Mouse (Mus musculus): ENCODE data around the gene Clpsl2. TPM values are rescaled to one million over a fixed set of nuclear protein-coding genes. Genes with fewer than 3 reads are reported as not detected.
"Not testable (repeated sequence)": the region's sequence is repeated elsewhere in the genome, so short reads cannot be mapped to it uniquely, and the experiment has no call there.

Clpsl2 gene
- polyA plus RNA-seq, 1 experiment from 2014 or later, result not detected

GRCm38 (mm10) chr17:28533327-28533726 lies 15.9 kb upstream of the Clpsl2 start:
- no peaks in the 10 kb centered on the region for H3K27me3 ChIP-seq (replicated peaks; ENCODE audit: control insufficient read depth, insufficient read depth, low read length)
- H3K4me3 ChIP-seq (ENCODE audit: low read depth, low read length), result no peak overlapping the region
- no peaks in the 10 kb centered on the region for H3K4me1 ChIP-seq (replicated peaks; ENCODE audit: control insufficient read depth, insufficient read depth, low read length)
- ATAC-seq (replicated peaks; ENCODE audit: low FRiP score, low TSS enrichment, low read depth) (no peak), DNase-seq (ENCODE audit: low spot score) (no peak)
- no peak overlapping the region for H3K9ac ChIP-seq (ENCODE audit: low read length)
- 0 out of 2 replicates have a peak, but pooled peaks cover 3% of the 10 kb centered on the region for H3K9me3 ChIP-seq (ENCODE audit: control insufficient read depth, low read length)
- H3K36me3 ChIP-seq (ENCODE audit: control insufficient read depth, insufficient read depth, low read length), result no peaks in the 10 kb centered on the region
- no peak overlapping the region for H3K27ac ChIP-seq (ENCODE audit: low read depth)
- WGBS, result 85% methylated on average over 13 of the region's 13 CpGs
- no peak overlapping the region for H3K4me2 ChIP-seq (ENCODE audit: low read length)

- 0 out of 2 replicates have a peak, but pooled peaks cover 5% of the 10 kb centered on the region for H3K9me3 ChIP-seq (ENCODE audit: control insufficient read depth, low read length)
- H3K9ac ChIP-seq (ENCODE audit: low read length), result no peak overlapping the region
- no peaks in the 10 kb centered on the region for H3K36me3 ChIP-seq (ENCODE audit: control insufficient read depth, insufficient read depth, low read length)
- ATAC-seq (replicated peaks; ENCODE audit: low FRiP score, low TSS enrichment, low read depth) (no peak), DNase-seq (ENCODE audit: low spot score) (no peak)
- no peaks in the 10 kb centered on the region for H3K4me1 ChIP-seq (replicated peaks; ENCODE audit: control insufficient read depth, insufficient read depth, low read length)
- no peak overlapping the region for H3K4me3 ChIP-seq (ENCODE audit: low read depth, low read length)
- H3K4me2 ChIP-seq (ENCODE audit: low read length), result no peak overlapping the region
- no peak overlapping the region for H3K27ac ChIP-seq (ENCODE audit: low read depth)
- WGBS, result 45% methylated on average over 12 of the region's 12 CpGs
- H3K27me3 ChIP-seq (replicated peaks; ENCODE audit: control insufficient read depth, insufficient read depth, low read length), result no peaks in the 10 kb centered on the region
These were observed 11.3 kb upstream of the Clpsl2 start for GRCm38 (mm10) chr17:28537881-28538280.

- H3K4me1 ChIP-seq (replicated peaks; ENCODE audit: control insufficient read depth, insufficient read depth, low read length), result no peaks in the 10 kb centered on the region
- H3K27me3 ChIP-seq (replicated peaks; ENCODE audit: control insufficient read depth, insufficient read depth, low read length), result no peaks in the 10 kb centered on the region
- 83% methylated on average over 1 of the region's 1 CpGs for WGBS
- no peak overlapping the region for H3K4me3 ChIP-seq (ENCODE audit: low read depth, low read length)
- DNase-seq (ENCODE audit: low spot score) (no peak), ATAC-seq (replicated peaks; ENCODE audit: low FRiP score, low TSS enrichment, low read depth) (no peak)
- no peak overlapping the region for H3K9ac ChIP-seq (ENCODE audit: low read length)
- no peak overlapping the region for H3K4me2 ChIP-seq (ENCODE audit: low read length)
- no peak overlapping the region for H3K27ac ChIP-seq (ENCODE audit: low read depth)
- no peaks in the 10 kb centered on the region for H3K36me3 ChIP-seq (ENCODE audit: control insufficient read depth, insufficient read depth, low read length)
- H3K9me3 ChIP-seq (ENCODE audit: control insufficient read depth, low read length), result no peaks in the 10 kb centered on the region
These were observed 2.3 kb upstream of the Clpsl2 start for GRCm38 (mm10) chr17:28546925-28547324.

- H3K4me3 ChIP-seq (ENCODE audit: low read depth, low read length), result no peak overlapping the region
- no peaks in the 10 kb centered on the region; the same call in 1 of the 2 replicates for H3K4me1 ChIP-seq (replicated peaks; ENCODE audit: control insufficient read depth, insufficient read depth, low read length)
- no peak overlapping the region for H3K27ac ChIP-seq (ENCODE audit: low read depth)
- DNase-seq (ENCODE audit: low spot score), result no peak
- ATAC-seq (replicated peaks; ENCODE audit: low FRiP score, low TSS enrichment, low read depth), result no peak
- no peaks in the 10 kb centered on the region for H3K36me3 ChIP-seq (ENCODE audit: control insufficient read depth, insufficient read depth, low read length)
- no peak overlapping the region for H3K9ac ChIP-seq (ENCODE audit: low read length)
- H3K27me3 ChIP-seq (replicated peaks; ENCODE audit: control insufficient read depth, insufficient read depth, low read length), result no peaks in the 10 kb centered on the region
- 63% methylated on average over 11 of the region's 11 CpGs for WGBS
- H3K4me2 ChIP-seq (ENCODE audit: low read length), result no peak overlapping the region
- H3K9me3 ChIP-seq (ENCODE audit: control insufficient read depth, low read length), result no peaks in the 10 kb centered on the region
These were observed 661 bp upstream of the Clpsl2 start for GRCm38 (mm10) chr17:28548550-28548949.

- Histone ChIP-seq H3K4me2 (ENCODE audit: low read length) (no peak overlapping the region), H3K27ac (ENCODE audit: low read depth) (no peak overlapping the region), H3K27me3 (replicated peaks; ENCODE audit: control insufficient read depth, insufficient read depth, low read length) (no peaks in the 10 kb centered on the region), H3K4me3 (ENCODE audit: low read depth, low read length) (no peak overlapping the region), H3K9me3 (ENCODE audit: control insufficient read depth, low read length) (no peaks in the 10 kb centered on the region), H3K4me1 (replicated peaks; ENCODE audit: control insufficient read depth, insufficient read depth, low read length) (peaks cover 6% of the 10 kb centered on the region; the same call in 1 of the 2 replicates), H3K9ac (ENCODE audit: low read length) (no peak overlapping the region), H3K36me3 (ENCODE audit: control insufficient read depth, insufficient read depth, low read length) (no peaks in the 10 kb centered on the region)
- ATAC-seq (replicated peaks; ENCODE audit: low FRiP score, low TSS enrichment, low read depth), result no peak
- WGBS, result 6% methylated on average over 14 of the region's 14 CpGs
- peak; percentile 93 for DNase-seq (ENCODE audit: low spot score)
These were observed 4.0 kb downstream of the Clpsl2 start for GRCm38 (mm10) chr17:28553040-28553793.

- not testable (repeated sequence) for H3K27me3 ChIP-seq (replicated peaks; ENCODE audit: control insufficient read depth, insufficient read depth, low read length); ATAC-seq (replicated peaks; ENCODE audit: low FRiP score, low TSS enrichment, low read depth); H3K4me3 ChIP-seq (ENCODE audit: low read depth, low read length); H3K9ac ChIP-seq (ENCODE audit: low read length); H3K4me1 ChIP-seq (replicated peaks; ENCODE audit: control insufficient read depth, insufficient read depth, low read length); H3K4me2 ChIP-seq (ENCODE audit: low read length); H3K27ac ChIP-seq (ENCODE audit: low read depth); H3K36me3 ChIP-seq (ENCODE audit: control insufficient read depth, insufficient read depth, low read length); H3K9me3 ChIP-seq (ENCODE audit: control insufficient read depth, low read length); DNase-seq (ENCODE audit: low spot score)
- WGBS, result 92% methylated on average over 4 of the region's 4 CpGs
These were observed 4.8 kb downstream of the Clpsl2 start for GRCm38 (mm10) chr17:28554021-28554420.

GRCm38 (mm10) chr17:28556635-28557396 lies 7.6 kb downstream of the Clpsl2 start:
- no peak overlapping the region for H3K27ac ChIP-seq (ENCODE audit: low read depth)
- H3K36me3 ChIP-seq (ENCODE audit: control insufficient read depth, insufficient read depth, low read length), result no peaks in the 10 kb centered on the region

GRCm38 (mm10) chr17:28557772-28558171 lies 8.6 kb downstream of the Clpsl2 start:
- Histone ChIP-seq H3K4me2 (ENCODE audit: low read length) (no peak overlapping the region), H3K9me3 (ENCODE audit: control insufficient read depth, low read length) (no peaks in the 10 kb centered on the region), H3K27ac (ENCODE audit: low read depth) (no peak overlapping the region), H3K36me3 (ENCODE audit: control insufficient read depth, insufficient read depth, low read length) (no peaks in the 10 kb centered on the region), H3K27me3 (replicated peaks; ENCODE audit: control insufficient read depth, insufficient read depth, low read length) (no peaks in the 10 kb centered on the region), H3K4me1 (replicated peaks; ENCODE audit: control insufficient read depth, insufficient read depth, low read length) (peaks cover 6% of the 10 kb centered on the region; the same call in 1 of the 2 replicates), H3K9ac (ENCODE audit: low read length) (no peak overlapping the region), H3K4me3 (ENCODE audit: low read depth, low read length) (no peak overlapping the region)
- no peak for DNase-seq (ENCODE audit: low spot score)
- no peak for ATAC-seq (replicated peaks; ENCODE audit: low FRiP score, low TSS enrichment, low read depth)
- 77% methylated on average over 6 of the region's 6 CpGs for WGBS

More at GRCm38 (mm10) chr17:28556635-28557396, 7.6 kb downstream of the Clpsl2 start:
- Histone ChIP-seq H3K27me3 (replicated peaks; ENCODE audit: control insufficient read depth, insufficient read depth, low read length) (no peaks in the 10 kb centered on the region), H3K4me1 (replicated peaks; ENCODE audit: control insufficient read depth, insufficient read depth, low read length) (peaks cover 6% of the 10 kb centered on the region; the same call in 1 of the 2 replicates), H3K9me3 (ENCODE audit: control insufficient read depth, low read length) (no peaks in the 10 kb centered on the region), H3K4me3 (ENCODE audit: low read depth, low read length) (no peak overlapping the region), H3K9ac (ENCODE audit: low read length) (no peak overlapping the region), H3K4me2 (ENCODE audit: low read length) (no peak overlapping the region)
- ATAC-seq (replicated peaks; ENCODE audit: low FRiP score, low TSS enrichment, low read depth), result 0 out of 2 replicates have a peak, but pooled peaks have one; percentile 57
- WGBS, result 40% methylated on average over 6 of the region's 6 CpGs
- no peak for DNase-seq (ENCODE audit: low spot score)
